Mouse (Mus musculus): ENCODE data around the gene Dnmt3c.

GRCm38 (mm10) chr2:153723098-153723497 is 26.6 kb downstream of the Dnmt3c start:
- TF ChIP-seq CTCF (IDR thresholded peaks at IDR 0.05) = no peak
- TF ChIP-seq EP300 (IDR thresholded peaks at IDR 0.05) = no peak

Data from lung, postnatal 0 days (tissue).